Mouse (Mus musculus) thymus, postnatal 4 days (tissue): Measurements from ENCODE around the gene Grik2.
"Not testable (repeated sequence)": the region's sequence is repeated elsewhere in the genome, so short reads cannot be mapped to it uniquely, and the experiment has no call there.

ENCODE experiments used
- DNase-seq: peaks from one replicate; pipeline ENCODE4 v3.0.0; 2021

The Grik2 gene

DNA sequence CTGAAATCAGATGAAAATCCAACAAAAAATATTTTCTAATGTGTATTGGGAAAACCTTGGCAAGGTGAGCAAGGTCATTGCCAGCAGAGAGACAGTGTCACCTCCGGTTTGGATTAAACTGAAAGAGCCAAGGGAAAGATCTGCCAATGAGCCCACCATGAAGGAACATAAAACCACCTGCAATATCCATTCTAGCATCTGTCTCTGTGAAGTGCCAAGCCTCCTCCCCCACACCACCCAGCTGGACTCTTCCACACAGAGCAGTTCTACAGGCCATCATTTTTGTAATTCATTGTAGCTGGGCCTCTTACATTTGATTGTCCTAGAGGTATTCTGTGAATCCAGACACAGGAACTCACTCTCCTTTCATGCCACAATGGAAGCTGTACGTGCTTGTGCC is 148.7 kb downstream of the Grik2 start:
- DNase-seq = no peak

DNA sequence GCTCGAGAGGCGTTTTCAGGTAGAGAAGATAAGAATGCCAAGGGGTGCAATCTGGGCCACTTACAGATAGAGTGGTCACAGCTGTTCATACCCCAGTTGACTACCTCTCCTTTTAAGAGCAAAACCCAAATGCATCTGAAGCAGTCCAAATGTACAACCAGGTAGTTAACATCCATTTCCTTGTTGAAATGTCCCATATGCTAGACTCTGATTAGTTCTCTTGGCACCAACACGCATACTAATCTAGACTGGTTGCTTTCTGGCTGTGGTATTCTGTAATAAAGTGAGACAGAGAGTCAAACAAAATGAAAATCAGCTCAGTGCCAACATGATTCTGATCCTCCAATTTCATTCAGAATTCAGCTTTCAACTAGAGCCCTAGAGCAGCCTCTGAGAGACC is 164.6 kb downstream of the Grik2 start:
- DNase-seq = no peak

DNA sequence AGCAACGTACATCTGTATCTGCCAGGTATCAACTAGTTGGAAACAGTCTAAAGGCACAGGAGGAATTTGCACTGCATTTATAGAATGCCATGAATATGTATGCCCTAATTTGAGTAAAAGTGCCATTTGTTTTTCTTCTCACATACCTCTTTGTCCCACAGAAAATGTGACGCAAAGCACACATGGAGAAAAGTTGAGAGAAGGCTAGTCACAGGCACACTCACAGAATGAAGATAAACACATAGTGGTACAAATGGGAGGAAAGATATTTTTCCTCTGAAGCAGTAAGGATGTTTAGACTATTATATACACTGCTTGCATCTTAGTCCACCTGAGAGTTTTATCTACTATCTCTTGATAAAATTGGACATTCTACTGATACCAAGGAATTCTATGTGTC is 190.9 kb downstream of the Grik2 start:
- DNase-seq = no peak

DNA sequence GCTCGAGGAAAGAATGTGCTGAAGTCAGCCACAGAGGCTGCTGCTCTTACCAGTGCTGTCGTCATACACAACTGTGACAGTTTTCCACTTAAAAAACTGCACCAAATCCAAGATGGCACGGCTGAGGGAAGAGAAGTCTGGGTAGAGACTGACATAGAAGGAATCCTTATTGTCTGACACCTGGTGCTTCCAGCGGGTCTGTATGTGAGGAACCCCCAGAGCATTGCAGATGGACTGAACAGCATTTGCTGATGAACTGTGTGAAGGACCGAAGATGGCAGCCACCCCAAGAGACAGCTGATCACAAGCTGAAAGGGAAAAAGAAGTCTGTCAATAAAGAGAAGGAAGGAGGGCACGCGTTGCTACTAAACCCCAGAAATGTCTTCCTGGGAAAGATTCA is 215.1 kb downstream of the Grik2 start:
- DNase-seq = no peak

DNA sequence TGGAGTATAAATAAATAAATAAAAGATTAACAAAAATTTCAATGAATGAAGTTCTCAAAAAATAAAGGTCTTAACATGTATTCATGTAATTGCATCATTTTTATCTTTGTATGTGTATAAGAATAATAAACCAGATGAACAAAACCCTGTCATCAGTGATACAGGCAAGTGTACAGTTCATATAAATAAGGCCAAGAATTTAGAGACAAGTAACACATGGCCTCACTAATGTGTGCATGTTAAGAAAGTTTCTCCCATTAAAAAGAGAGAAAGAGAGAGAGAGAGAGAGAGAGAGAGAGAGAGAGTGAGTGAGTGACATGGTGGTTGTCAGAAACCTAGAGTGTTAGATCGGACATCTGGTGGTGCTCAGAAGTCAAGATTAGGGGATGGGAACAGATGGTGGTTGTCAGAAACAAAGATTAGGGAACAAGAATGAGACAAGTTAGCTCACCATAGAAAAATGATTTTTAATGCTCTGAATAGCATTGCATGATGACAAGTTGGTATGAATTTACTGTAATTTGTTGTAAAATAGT is 228.6 kb downstream of the Grik2 start:
- DNase-seq = no peak

GRCm38 (mm10) chr10:49542249-49542648 is 246.3 kb downstream of the Grik2 start:
- no peak for DNase-seq

- no peak for DNase-seq
Observed at GRCm38 (mm10) chr10:49519752-49520151, 268.8 kb downstream of the Grik2 start.

- DNase-seq = no peak
Observed at GRCm38 (mm10) chr10:49500628-49501027, 287.9 kb downstream of the Grik2 start.

- no peak for DNase-seq
Observed at GRCm38 (mm10) chr10:49497302-49497701, 291.3 kb downstream of the Grik2 start.

DNA sequence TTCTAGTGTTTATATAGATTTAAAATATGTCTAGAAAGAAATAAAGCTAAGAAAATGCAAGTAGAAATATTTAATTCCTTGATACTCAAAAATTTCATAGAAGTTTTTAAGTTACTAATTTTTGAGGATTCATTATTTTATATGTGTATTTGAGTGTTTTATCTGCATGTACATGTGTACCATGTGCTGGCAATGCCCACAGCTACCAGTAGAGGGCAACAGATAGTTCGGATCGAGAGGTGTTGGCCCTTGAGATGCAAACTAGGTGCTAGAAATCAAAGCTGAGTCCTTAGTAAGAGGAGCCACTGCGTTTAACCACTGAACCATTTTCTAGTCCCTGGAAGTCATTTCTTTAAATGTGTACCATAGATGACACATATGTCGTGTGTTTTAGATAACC is 307.1 kb downstream of the Grik2 start:
- DNase-seq = peak; percentile 14

- no peak for DNase-seq
Observed at GRCm38 (mm10) chr10:49480085-49480749, 308.3 kb downstream of the Grik2 start.

- DNase-seq = no peak
Observed at GRCm38 (mm10) chr10:49473613-49474012, 315.0 kb downstream of the Grik2 start.

DNA sequence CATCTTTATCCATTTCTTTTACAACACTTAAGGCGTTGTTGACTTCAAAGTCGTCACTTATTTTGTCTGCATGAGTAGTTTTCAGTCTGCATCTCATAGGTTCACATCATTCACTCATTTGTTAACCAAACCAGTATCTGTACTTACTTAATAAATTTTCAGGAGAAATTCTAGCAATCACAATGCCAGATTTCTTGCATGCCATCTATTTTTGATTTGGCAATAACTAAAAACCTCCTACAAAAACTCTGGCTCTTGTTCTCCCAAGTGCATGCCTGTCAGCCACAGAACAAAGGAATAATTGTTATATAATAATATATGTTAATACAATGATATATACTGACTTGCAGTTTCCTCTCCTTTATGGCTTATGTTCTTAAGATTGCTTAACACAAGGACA is 331.8 kb downstream of the Grik2 start:
- no peak for DNase-seq

- no peak for DNase-seq
Observed at GRCm38 (mm10) chr10:49453535-49453934, 335.0 kb downstream of the Grik2 start.

- no peak for DNase-seq
Observed at GRCm38 (mm10) chr10:49441369-49441768, 347.2 kb downstream of the Grik2 start.

GRCm38 (mm10) chr10:49437057-49437456 is 351.5 kb downstream of the Grik2 start:
- no peak for DNase-seq

GRCm38 (mm10) chr10:49436301-49436700 is 352.3 kb downstream of the Grik2 start:
- no peak for DNase-seq

- DNase-seq = no peak
Observed at GRCm38 (mm10) chr10:49432825-49433224, 355.7 kb downstream of the Grik2 start.

DNA sequence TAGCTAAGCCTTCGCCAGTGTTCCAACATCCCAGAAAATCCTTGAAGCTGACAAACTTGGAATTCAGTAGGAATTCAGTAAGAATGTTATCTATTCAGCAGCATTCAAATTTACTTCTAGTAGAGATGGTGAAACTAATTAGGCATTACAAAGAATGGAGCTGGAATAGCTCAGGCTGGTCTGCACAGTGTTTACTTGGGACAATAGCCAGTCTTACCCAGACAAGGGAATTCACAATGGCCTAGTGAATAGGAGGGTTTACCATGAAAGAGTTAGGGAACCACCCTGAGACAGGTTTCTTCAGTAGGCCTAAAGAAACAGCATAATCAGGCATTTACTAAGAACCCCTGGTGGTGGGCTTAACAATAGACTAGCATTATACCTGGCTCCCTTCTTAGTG is 371.4 kb downstream of the Grik2 start:
- DNase-seq = not testable (repeated sequence)

DNA sequence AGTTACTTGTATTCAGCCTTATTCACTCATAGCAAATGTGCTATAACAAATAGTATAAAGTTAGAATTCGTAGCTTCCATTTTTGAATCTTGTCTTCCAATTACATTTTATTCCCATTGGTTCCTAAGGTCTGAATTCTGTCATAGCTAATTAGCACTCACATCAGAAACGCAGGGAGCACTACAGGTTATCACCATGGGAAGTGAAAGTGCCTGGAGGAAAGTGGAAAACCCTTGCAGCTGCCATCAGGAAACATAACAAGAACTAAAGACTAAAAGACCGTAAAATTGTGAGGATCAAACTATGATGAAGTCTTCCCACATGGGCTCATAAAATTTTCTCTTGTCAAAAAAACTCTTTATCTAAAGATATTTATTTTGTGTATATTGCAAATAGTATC is 405.6 kb downstream of the Grik2 start:
- DNase-seq = no peak

GRCm38 (mm10) chr10:49381852-49382251 is 406.7 kb downstream of the Grik2 start:
- no peak for DNase-seq

GRCm38 (mm10) chr10:49368601-49369000 is 420.0 kb downstream of the Grik2 start:
- no peak for DNase-seq

DNA sequence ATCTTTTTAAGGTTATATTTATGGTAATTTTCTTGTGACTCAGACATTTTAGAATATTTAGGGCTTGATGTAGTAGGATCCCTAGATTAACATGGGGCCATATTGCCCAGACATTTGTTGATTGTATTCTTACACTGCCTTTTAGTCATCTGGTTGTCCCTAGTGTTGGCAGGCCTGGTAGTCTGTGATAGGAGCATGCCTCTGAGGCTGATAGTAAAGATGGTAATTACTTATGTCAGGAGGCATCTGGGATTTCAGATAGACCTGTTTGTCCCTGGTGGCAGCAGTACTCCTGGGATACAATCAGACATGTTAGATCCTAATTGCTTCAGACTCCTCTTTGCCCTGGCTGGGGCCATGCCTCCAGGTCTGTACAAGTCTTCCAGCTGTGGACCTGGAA is 423.3 kb downstream of the Grik2 start:
- no peak for DNase-seq

GRCm38 (mm10) chr10:49322413-49322812 is 466.2 kb downstream of the Grik2 start:
- no peak for DNase-seq

- no peak for DNase-seq
Observed at GRCm38 (mm10) chr10:49319880-49320279, 468.7 kb downstream of the Grik2 start.
